Mouse (Mus musculus) forebrain, embryonic 15.5 days (tissue): ENCODE measurements around the gene Hnrnpll. TPM values are rescaled to one million over a fixed set of nuclear protein-coding genes. Genes with fewer than 3 reads are reported as not detected.

ENCODE experiments used
- ATAC-seq: fragments of 200-750 bp; cut with Nextera tagmentation; replicated peaks from 2 replicates; pipeline ENCODE4 v1.8.0; 2017; ENCODE audit warnings: mild to moderate bottlenecking, moderate TSS enrichment, moderate library complexity
- H3K27ac ChIP-seq: fragments of 300-500 bp; sonication (generic); replicated peaks from 2 replicates; pipeline ENCODE4 v1.5.1; 2015; ENCODE audit warnings: mild to moderate bottlenecking, inconsistent platforms
- H3K27me3 ChIP-seq: fragments of 300-500 bp; sonication (generic); 2 replicates; pipeline ENCODE4 v1.6.1; 2015; ENCODE audit warnings: inconsistent platforms
- H3K36me3 ChIP-seq: fragments of 300-500 bp; sonication (generic); 2 replicates; pipeline ENCODE4 v1.6.1; 2015; ENCODE audit warnings: mild to moderate bottlenecking, inconsistent platforms
- H3K4me1 ChIP-seq: fragments of 300-500 bp; sonication (generic); 2 replicates; pipeline ENCODE4 v1.6.1; 2015; ENCODE audit warnings: inconsistent platforms
- H3K4me2 ChIP-seq: fragments of 300-500 bp; sonication (generic); replicated peaks from 2 replicates; pipeline ENCODE4 v1.6.1; 2015; ENCODE audit warnings: mild to moderate bottlenecking, inconsistent platforms
- H3K4me3 ChIP-seq: fragments of 300-500 bp; sonication (generic); 2 replicates; pipeline ENCODE4 v1.5.1; 2015; ENCODE audit warnings: mild to moderate bottlenecking, inconsistent platforms
- H3K9ac ChIP-seq: fragments of 300-500 bp; sonication (generic); replicated peaks from 2 replicates; pipeline ENCODE4 v1.6.1; 2015; ENCODE audit warnings: mild to moderate bottlenecking, inconsistent platforms
- H3K9me3 ChIP-seq: fragments of 300-500 bp; sonication (generic); 2 replicates; pipeline ENCODE4 v1.6.1; 2016; ENCODE audit warnings: inconsistent platforms
- WGBS: fragments of 180-500 bp; shearing (Covaris S2); methylation state at CpG from one replicate; pipeline ENCODE4 v1.1.7; 2015; ENCODE audit warnings: mixed read lengths; 5-methylcytosine and 5-hydroxymethylcytosine counted together
- polyA plus RNA-seq: library from polyadenylated mRNA; unstranded; fragments of >200 nt; fragmentation: Nextera tagmentation; extraction: Ambion mirVana; gene quantifications from 2 replicates; pipeline ENCODE4 v1.2.1, GENCODE M21; 2015

The Hnrnpll gene
- polyA plus RNA-seq, 1 experiment from 2014 or later, result 84.5 TPM

DNA sequence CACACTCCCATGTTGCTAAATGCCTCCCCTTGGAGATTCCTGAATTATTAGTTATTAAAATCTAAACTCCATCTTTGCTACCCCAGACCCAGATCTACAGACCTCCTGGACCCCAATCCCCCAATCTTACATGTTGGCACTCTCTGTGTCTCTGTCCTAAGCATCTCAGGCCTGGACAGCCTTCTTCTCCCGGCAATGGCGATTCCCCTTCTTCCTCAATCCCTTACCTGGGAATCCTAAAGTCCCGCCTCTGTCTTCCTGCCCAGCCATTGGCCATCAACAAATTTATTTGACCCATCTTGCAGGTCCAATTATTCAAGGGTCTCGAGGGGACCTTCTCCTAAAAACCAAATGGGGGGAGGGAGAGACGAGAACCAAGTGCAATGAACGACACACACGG, 77.7 kb downstream of the Hnrnpll start:
- no peak for ATAC-seq
- no peaks in the 10 kb centered on the region for H3K4me1 ChIP-seq
- WGBS, result 93% methylated on average over 7 of the region's 7 CpGs
- H3K27me3 ChIP-seq, result no peaks in the 10 kb centered on the region
- no peak overlapping the region for H3K4me2 ChIP-seq
- no peaks in the 10 kb centered on the region for H3K36me3 ChIP-seq
- no peak overlapping the region for H3K27ac ChIP-seq
- no peak overlapping the region for H3K4me3 ChIP-seq
- H3K9me3 ChIP-seq, result no peaks in the 10 kb centered on the region
- H3K9ac ChIP-seq, result no peak overlapping the region

DNA sequence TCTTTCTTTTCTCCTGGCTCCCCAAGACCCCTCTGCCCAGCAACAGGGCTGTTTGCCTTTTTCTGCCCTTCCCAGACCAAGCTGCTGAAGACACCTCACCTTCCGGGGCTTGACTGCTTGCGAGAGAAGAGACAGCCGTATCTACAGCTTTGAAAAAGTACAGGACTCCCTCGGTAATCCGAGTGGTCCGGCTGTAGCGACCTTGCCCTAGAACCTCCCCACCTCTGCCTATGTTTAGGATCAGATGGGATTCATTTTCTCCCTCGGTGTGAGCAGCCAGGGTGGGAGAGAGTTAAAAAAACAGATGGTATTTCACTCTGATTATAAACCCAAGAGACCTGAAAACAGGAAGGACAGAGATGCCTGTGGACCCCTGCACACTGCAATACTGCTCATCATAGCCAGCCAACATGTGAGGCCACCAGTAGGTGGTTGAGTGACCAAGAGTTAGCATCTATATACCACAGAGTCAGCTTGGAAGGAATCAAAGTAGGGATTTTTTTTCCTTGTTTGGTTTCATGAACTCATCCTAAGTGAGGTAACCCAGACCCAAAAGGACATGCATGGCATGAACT, 79.1 kb downstream of the Hnrnpll start:
- WGBS, result 78% methylated on average over 8 of the region's 8 CpGs
- ATAC-seq, result no peak
- Histone ChIP-seq H3K36me3 (no peaks in the 10 kb centered on the region), H3K27ac (no peak overlapping the region), H3K9me3 (no peaks in the 10 kb centered on the region), H3K4me3 (no peak overlapping the region), H3K9ac (no peak overlapping the region), H3K4me1 (no peaks in the 10 kb centered on the region), H3K4me2 (no peak overlapping the region), H3K27me3 (no peaks in the 10 kb centered on the region)

DNA sequence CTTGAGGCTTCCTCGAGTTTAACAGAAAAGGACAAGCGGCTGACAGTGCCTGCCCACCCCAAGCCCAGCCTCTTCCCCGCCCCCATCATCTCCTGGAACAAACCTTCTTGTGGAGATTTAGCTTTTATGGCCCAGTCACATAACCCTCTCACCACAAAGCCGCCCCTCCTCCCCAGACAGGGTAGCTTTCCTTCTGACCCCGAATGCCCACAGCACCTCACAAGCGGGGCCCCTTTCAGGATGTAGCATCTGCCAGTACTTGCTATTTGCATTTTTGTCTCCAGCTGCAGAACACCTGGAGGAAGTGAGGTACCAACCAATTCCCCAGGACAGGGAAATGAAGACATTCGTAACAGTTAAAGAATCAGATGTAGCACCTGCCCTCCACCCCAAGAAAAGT, 79.6 kb downstream of the Hnrnpll start:
- Histone ChIP-seq H3K9ac (no peak overlapping the region), H3K9me3 (no peaks in the 10 kb centered on the region), H3K36me3 (no peaks in the 10 kb centered on the region), H3K4me1 (no peaks in the 10 kb centered on the region; the same call in 1 of the 2 replicates), H3K4me2 (no peak overlapping the region), H3K27me3 (no peaks in the 10 kb centered on the region), H3K4me3 (no peak overlapping the region), H3K27ac (no peak overlapping the region)
- WGBS, result 47% methylated on average over 7 of the region's 7 CpGs
- ATAC-seq, result no peak

DNA sequence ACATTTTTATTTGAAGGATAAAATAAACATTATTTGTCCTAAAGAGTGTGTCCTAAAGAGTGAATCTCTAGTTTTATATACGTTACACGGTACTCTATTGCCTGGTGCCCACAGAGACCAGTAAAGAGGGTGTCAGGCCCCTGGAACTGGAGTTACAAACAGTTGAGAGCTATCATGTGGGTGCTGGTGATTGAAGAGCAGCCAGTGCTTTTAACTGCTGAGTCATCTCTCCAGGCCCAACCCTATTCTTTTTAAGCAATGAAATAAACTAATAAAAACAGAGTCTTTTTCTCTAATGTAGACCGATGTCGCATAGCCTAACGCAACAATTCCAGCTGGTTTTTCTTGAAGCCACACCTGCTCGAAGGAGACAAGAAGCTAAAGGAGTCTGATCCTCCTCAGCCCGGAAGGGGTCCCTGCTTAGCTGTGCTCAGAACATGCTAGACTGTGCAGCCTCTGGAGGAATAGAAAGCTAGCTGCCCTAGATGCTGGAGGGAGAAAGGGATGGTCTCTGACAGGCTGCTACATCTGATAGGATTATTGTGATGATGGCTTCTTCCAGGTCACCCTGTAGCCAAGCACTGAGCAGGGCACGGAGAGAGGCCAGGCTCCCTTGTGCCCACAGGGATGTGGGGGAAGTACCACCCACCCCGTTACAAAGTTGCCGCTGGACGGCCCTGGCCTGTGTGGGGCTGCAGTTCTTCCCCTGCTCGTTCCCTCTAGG, 80.2 kb downstream of the Hnrnpll start:
- Histone ChIP-seq H3K4me2 (no peak overlapping the region), H3K4me3 (no peak overlapping the region), H3K4me1 (no peaks in the 10 kb centered on the region; the same call in 1 of the 2 replicates), H3K27ac (no peak overlapping the region), H3K27me3 (no peaks in the 10 kb centered on the region), H3K36me3 (no peaks in the 10 kb centered on the region), H3K9ac (no peak overlapping the region), H3K9me3 (no peaks in the 10 kb centered on the region)
- WGBS, result 64% methylated on average over 12 of the region's 12 CpGs
- no peak for ATAC-seq

DNA sequence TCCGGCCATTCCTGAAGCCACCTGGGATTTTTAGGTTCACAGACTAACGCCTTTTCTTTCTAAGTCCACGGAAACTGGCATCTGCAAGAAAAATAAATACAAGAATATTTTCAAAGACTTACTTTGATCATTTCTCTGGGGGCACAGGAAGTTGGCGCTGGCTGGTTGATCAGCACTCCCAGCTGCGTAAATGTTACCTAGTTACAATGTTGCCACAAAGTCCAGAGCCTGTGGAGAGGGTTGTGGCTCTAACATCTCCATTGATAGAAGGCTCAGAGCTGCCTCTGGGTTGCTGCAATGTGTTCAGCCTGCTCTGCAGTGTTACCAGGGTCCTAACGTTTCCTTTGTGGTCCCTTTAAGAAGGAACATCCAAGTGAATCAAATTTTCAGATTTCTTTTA, 80.8 kb downstream of the Hnrnpll start:
- H3K27ac ChIP-seq, result no peak overlapping the region
- peaks cover 4% of the 10 kb centered on the region for H3K4me1 ChIP-seq
- no peak overlapping the region for H3K9ac ChIP-seq
- H3K9me3 ChIP-seq, result no peaks in the 10 kb centered on the region
- no peak overlapping the region for H3K4me2 ChIP-seq
- H3K36me3 ChIP-seq, result no peaks in the 10 kb centered on the region
- H3K27me3 ChIP-seq, result no peaks in the 10 kb centered on the region
- H3K4me3 ChIP-seq, result no peak overlapping the region
- WGBS, result 90% methylated on average over 6 of the region's 6 CpGs
- no peak for ATAC-seq

DNA sequence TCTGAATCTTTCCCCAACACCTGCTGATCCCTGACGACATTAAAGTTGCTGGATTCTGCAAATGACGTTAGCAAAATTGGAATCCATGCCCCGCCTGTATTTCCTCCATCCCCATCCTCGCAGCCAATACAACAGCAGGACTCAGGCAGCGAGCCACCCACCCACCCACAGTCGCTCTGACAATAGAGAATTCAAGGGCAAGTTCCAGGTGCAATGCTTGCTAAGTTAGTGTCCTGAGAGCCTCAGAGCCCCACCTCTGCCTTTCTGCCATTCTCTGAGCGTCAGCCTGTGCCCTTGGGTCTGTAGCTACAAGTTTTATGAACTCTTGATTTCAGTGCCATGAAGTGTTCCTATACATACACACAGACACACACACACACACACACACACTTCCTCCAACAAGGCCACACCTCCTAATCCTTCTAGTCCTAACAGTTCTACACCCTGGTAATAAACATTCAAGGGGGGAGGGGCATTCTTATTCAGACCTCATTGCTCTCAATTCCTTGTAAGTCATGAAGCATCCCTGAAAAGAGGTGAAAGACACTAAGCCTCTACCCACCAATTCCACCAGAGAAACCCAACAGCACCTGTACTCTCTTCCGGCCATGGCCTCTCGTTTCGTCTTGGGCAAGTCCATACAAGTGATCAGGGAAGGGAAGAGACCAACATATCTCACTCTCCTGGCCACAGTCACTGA, 81.6 kb downstream of the Hnrnpll start:
- Histone ChIP-seq H3K27ac (no peak overlapping the region), H3K9me3 (no peaks in the 10 kb centered on the region), H3K4me3 (no peak overlapping the region), H3K36me3 (no peaks in the 10 kb centered on the region), H3K9ac (no peak overlapping the region), H3K4me2 (no peak overlapping the region), H3K27me3 (no peaks in the 10 kb centered on the region), H3K4me1 (peaks cover 11% of the 10 kb centered on the region)
- ATAC-seq, result no peak
- WGBS, result 72% methylated on average over 10 of the region's 10 CpGs

Other genes starting within 250 kb of the Hnrnpll start
- gene Atl2, start 166.2 kb downstream of the Hnrnpll start, polyA plus RNA-seq, result 35.2 and 35.4 TPM in 2 replicates
- gene Galm, start 65.1 kb upstream of the Hnrnpll start, polyA plus RNA-seq, result 2.0 and 2.4 TPM in 2 replicates
- gene Srsf7, start 145.0 kb upstream of the Hnrnpll start, polyA plus RNA-seq, result 583 TPM in 2 replicates
- gene Ttc39d, start 145.1 kb upstream of the Hnrnpll start, polyA plus RNA-seq, result 0.14 TPM in 1 of 2 replicates, not detected in the other
- 24.9 and 25.8 TPM in 2 replicates for gene Gemin6, start 162.1 kb upstream of the Hnrnpll start, polyA plus RNA-seq
- gene Morn2, start 227.9 kb upstream of the Hnrnpll start, polyA plus RNA-seq, result 45.3 and 47.7 TPM in 2 replicates
- gene Dhx57, start 228.1 kb upstream of the Hnrnpll start, polyA plus RNA-seq, result 47.9 and 48.8 TPM in 2 replicates
- 1.0 and 1.1 TPM in 2 replicates for gene Arhgef33, start 245.1 kb upstream of the Hnrnpll start, polyA plus RNA-seq